Mouse (Mus musculus) hindbrain, embryonic 16.5 days (tissue): Measurements from ENCODE around the gene Macrod2. TPM values are rescaled to one million over a fixed set of nuclear protein-coding genes. Genes with fewer than 3 reads are reported as not detected.
A peak's percentile ranks its signal among the peaks of the same experiment; 100 is the strongest.

ENCODE experiments used
- ATAC-seq: fragments of 200-750 bp; cut with Nextera tagmentation; 2 replicates; pipeline ENCODE4 v1.8.0; 2017; ENCODE audit warnings: moderate TSS enrichment, moderate library complexity
- H3K27ac ChIP-seq: fragments of 300-500 bp; sonication (generic); 2 replicates; pipeline ENCODE4 v1.5.1; 2014; ENCODE audit warnings: low read depth, mild to moderate bottlenecking, control low read depth, low read length, moderate library complexity
- H3K27me3 ChIP-seq: fragments of 300-500 bp; sonication (generic); replicated peaks from 2 replicates; pipeline ENCODE4 v1.6.1; 2014; ENCODE audit warnings: low read length; ENCODE audit not compliant: control insufficient read depth, insufficient read depth
- H3K36me3 ChIP-seq: fragments of 300-500 bp; sonication (generic); 2 replicates; pipeline ENCODE4 v1.6.1; 2014; ENCODE audit warnings: mild to moderate bottlenecking, low read length, moderate library complexity, mixed read lengths; ENCODE audit not compliant: control insufficient read depth, insufficient read depth
- H3K4me1 ChIP-seq: fragments of 300-500 bp; sonication (generic); 2 replicates; pipeline ENCODE4 v1.6.1; 2014; ENCODE audit warnings: low read depth, low read length; ENCODE audit not compliant: control insufficient read depth, insufficient read depth
- H3K4me2 ChIP-seq: fragments of 300-500 bp; sonication (generic); 2 replicates; pipeline ENCODE4 v1.6.1; 2014; ENCODE audit warnings: mild to moderate bottlenecking, low read length, control low read depth, moderate library complexity
- H3K4me3 ChIP-seq: fragments of 300-500 bp; sonication (generic); 2 replicates; pipeline ENCODE4 v1.5.1; 2014; ENCODE audit warnings: mild to moderate bottlenecking, low read length, control low read depth, moderate library complexity
- H3K9ac ChIP-seq: fragments of 300-500 bp; sonication (generic); 2 replicates; pipeline ENCODE4 v1.6.1; 2014; ENCODE audit warnings: low read depth, mild to moderate bottlenecking, control low read depth, low read length, moderate library complexity
- H3K9me3 ChIP-seq: fragments of 300-500 bp; sonication (generic); 2 replicates; pipeline ENCODE4 v1.6.1; 2014; ENCODE audit warnings: mild to moderate bottlenecking, low read length, moderate library complexity; ENCODE audit not compliant: control insufficient read depth
- WGBS: fragments of 180-500 bp; shearing (Covaris S2); extraction: QIAGEN DNeasy Blood & Tissue Kit; methylation state at CpG from one replicate; pipeline ENCODE4 v1.1.7; 2014; 5-methylcytosine and 5-hydroxymethylcytosine counted together
- polyA plus RNA-seq: library from polyadenylated mRNA; unstranded; fragments of >200 nt; fragmentation: Nextera tagmentation; extraction: Ambion mirVana; gene quantifications from 2 replicates; pipeline ENCODE4 v1.2.1, GENCODE M21; 2015

Gene Macrod2
- polyA plus RNA-seq, result 79.2 and 85.4 TPM in 2 replicates

DNA sequence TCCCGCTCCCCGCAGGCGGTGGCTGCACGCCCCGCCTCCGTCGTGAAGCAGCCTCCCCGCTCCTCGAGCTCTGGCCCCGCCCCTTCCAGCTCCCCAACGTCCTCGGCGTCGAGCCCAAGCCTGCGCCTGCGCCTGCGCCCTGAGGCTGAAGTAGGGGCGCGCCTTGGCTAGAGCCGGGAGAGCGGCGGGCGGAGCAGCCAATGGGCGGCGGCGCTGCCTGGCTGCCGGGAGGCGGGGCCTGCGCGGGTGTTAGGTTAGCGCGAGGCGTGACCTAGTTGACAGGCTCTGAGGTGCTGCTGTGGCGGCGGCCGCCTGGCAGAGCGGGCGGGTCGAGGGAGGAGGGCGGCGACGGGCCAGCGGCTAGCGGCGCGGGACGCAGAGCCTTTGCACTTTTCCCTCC is at the start of gene Macrod2:
Macrod2 (plus strand) TSS at position 131 of the 400 bp plus-strand sequence.
- Histone ChIP-seq H3K4me2 (peak within 1 kb of the TSS; percentile 51), H3K9ac (peak within 1 kb of the TSS; percentile 82), H3K36me3 (no peaks in the 10 kb centered on the region), H3K27me3 (no peaks in the 10 kb centered on the region), H3K27ac (peak within 1 kb of the TSS; percentile 78), H3K9me3 (no peaks in the 10 kb centered on the region), H3K4me1 (peaks cover 3% of the 10 kb centered on the region), H3K4me3 (peak within 1 kb of the TSS; percentile 80)
- ATAC-seq, result peak; percentile 99
- WGBS, result under 1% methylated on average over 47 of the region's 47 CpGs

- Histone ChIP-seq H3K4me2 (no peak overlapping the region), H3K36me3 (no peaks in the 10 kb centered on the region), H3K9me3 (no peaks in the 10 kb centered on the region), H3K27me3 (no peaks in the 10 kb centered on the region), H3K27ac (no peak overlapping the region), H3K4me3 (no peak overlapping the region), H3K9ac (no peak overlapping the region), H3K4me1 (no peaks in the 10 kb centered on the region)
- no peak for ATAC-seq
- 60% methylated on average over 2 of the region's 2 CpGs for WGBS
Observed at GRCm38 (mm10) chr2:140359905-140360304, 35.2 kb upstream of the Macrod2 start.

DNA sequence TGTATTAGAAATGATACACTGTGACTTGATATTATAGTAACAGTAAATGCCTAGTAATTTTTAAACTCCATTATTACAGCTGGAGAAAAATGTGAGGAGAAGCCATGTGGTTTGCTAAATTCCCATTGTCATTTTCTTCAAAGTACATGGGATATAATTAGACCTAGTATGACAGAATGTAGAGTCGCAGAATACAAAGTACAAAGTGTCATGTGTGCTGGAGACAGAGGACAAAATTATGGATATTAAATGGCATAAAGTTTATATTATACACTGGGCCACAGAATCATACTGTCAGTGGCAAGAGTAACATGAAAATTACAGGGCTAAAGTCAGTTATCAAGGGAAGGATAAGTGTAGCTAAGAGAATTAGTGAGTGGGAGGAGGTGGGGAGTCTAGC is 30.3 kb upstream of the Macrod2 start:
- Histone ChIP-seq H3K27me3 (no peaks in the 10 kb centered on the region), H3K36me3 (no peaks in the 10 kb centered on the region), H3K9ac (no peak overlapping the region), H3K4me1 (no peaks in the 10 kb centered on the region), H3K27ac (no peak overlapping the region), H3K4me2 (no peak overlapping the region), H3K4me3 (no peak overlapping the region), H3K9me3 (no peaks in the 10 kb centered on the region)
- WGBS, result 78% methylated on average over 1 of the region's 1 CpGs
- ATAC-seq, result no peak

DNA sequence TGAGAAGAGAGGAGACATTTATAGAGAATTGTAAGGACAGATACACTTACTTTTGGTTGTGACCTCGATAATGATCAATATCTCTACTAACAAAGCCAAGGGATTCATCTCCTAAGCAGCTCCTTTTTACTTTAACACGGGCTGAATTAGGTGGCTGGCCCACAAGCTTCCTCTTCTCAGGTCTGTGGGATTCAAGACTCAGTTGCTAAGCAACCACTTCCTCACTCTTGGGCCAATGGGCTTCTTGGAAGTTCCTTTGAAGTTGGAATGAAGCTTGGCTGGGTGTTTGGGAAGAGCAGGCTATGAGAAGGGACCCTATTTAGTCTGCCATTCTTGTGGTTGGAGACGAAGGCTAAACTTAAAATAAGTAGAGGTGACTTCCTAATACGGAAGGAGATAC is 5.6 kb upstream of the Macrod2 start, which contains the start of gene Sel1l2:
Sel1l2 (minus strand) TSS at position 182 of the 400 bp plus-strand sequence.
- Histone ChIP-seq H3K4me2 (no peak within 1 kb of the TSS), H3K9me3 (no peaks in the 10 kb centered on the region), H3K4me1 (no peaks in the 10 kb centered on the region; the same call in 1 of the 2 replicates), H3K27me3 (no peaks in the 10 kb centered on the region), H3K36me3 (no peaks in the 10 kb centered on the region), H3K27ac (no peak within 1 kb of the TSS), H3K4me3 (no peak within 1 kb of the TSS), H3K9ac (no peak within 1 kb of the TSS)
- 40% methylated on average over 4 of the region's 4 CpGs for WGBS
- no peak for ATAC-seq

DNA sequence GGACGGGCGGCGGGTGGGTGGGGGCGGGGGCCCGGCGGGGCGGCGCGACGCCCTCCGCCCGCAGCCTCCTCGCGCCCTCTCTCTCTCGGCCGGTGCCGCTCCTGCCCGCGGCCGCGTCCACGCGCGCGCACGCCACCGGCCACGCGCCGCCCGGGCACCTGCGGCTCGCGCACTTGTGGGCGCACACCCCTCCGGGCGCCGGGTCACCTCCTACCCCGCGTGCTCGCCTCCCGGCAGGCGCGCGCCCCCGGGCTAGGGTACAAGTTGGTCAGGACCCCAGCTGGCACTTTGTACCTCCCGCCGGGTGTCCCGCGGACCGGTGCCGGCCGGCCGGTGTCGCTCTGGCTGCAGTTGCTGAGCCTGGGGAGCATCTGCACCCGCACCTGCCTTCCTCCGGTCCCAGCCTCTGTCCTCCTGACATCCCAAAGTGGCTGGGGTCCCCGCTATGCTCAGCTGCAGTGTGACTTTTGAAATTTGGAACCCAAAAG is 679 bp downstream of the Macrod2 start:
- peak overlapping the region; percentile 80 for H3K4me3 ChIP-seq
- peak; percentile 74 for ATAC-seq
- H3K9ac ChIP-seq, result peak overlapping the region; percentile 82
- H3K36me3 ChIP-seq, result no peaks in the 10 kb centered on the region
- no peaks in the 10 kb centered on the region for H3K27me3 ChIP-seq
- H3K9me3 ChIP-seq, result no peaks in the 10 kb centered on the region
- WGBS, result under 1% methylated on average over 26 of the region's 58 CpGs
- peak overlapping the region; percentile 51 for H3K4me2 ChIP-seq
- peak overlapping the region; percentile 78 for H3K27ac ChIP-seq
- peaks cover 3% of the 10 kb centered on the region for H3K4me1 ChIP-seq

DNA sequence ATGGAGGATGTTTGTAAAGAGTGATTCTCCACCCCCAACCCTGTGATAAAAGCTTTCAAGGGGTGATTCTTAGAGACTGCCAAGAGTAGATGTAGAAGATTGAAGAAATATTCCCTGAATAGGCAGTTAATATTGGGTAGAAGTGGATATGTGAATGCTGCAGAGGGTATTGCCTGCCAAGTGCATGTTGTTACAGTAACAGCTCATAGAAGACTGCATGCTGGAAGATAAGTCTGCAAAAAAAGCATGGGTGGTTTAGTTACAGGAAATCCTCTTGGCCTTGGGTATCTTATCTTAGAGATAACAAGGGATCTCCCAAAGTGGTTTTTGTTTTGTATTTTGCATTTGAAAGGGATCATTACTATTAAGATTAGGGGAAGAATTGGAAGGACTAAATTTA is 30.7 kb downstream of the Macrod2 start:
- Histone ChIP-seq H3K9me3 (no peaks in the 10 kb centered on the region), H3K27me3 (no peaks in the 10 kb centered on the region), H3K4me2 (no peak overlapping the region), H3K4me1 (no peaks in the 10 kb centered on the region), H3K27ac (no peak overlapping the region), H3K36me3 (no peaks in the 10 kb centered on the region), H3K9ac (no peak overlapping the region), H3K4me3 (no peak overlapping the region)
- no peak for ATAC-seq

DNA sequence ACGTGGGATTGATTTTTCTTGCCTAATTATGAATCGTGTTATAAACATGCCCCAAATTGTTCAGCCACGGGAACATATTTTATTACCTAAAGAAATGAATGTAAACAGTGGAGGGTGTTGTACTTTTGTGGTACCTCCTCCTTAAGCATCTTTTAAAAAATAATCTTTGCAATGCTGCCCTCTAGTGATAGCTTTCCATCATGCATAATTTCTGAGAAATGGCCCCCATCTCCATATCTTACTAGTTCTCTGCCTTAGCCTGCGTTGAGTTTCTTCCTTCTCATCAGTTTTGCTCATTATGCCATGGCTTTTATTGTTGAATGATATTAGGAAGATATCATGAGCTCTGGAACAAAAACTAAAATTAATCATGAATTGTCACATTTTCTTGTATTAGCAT is 32.2 kb downstream of the Macrod2 start:
- Histone ChIP-seq H3K4me1 (no peaks in the 10 kb centered on the region), H3K36me3 (no peaks in the 10 kb centered on the region), H3K9ac (no peak overlapping the region), H3K27ac (no peak overlapping the region), H3K9me3 (no peaks in the 10 kb centered on the region), H3K27me3 (no peaks in the 10 kb centered on the region), H3K4me3 (no peak overlapping the region), H3K4me2 (no peak overlapping the region)
- WGBS, result 20% methylated on average over 4 of the region's 4 CpGs
- peak; percentile 37; the same call in 1 of the 2 replicates for ATAC-seq

DNA sequence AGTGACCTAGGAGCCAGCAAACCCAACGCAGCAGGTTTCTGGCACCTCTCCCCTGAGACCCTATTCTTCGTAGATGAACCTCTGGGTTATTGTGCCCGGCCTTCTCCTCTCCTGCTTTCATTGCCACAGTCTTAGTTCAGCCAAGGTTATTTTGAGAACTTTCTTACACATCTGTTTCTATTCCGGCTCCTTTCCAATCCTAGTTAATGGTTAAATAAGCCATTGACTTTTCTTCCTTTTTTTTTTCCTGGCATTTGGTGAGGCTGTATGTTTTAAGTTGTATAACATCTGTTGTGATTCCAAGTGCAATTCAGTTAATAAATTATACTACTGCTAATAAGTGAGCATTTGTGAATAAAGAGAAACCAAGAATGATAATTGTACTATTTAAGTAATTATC is 44.0 kb downstream of the Macrod2 start:
- no peak for ATAC-seq
- Histone ChIP-seq H3K27ac (no peak overlapping the region), H3K4me2 (no peak overlapping the region), H3K9me3 (no peaks in the 10 kb centered on the region), H3K27me3 (no peaks in the 10 kb centered on the region), H3K36me3 (no peaks in the 10 kb centered on the region), H3K4me3 (no peak overlapping the region), H3K4me1 (no peaks in the 10 kb centered on the region), H3K9ac (no peak overlapping the region)
- WGBS, result 76% methylated on average over 4 of the region's 4 CpGs

DNA sequence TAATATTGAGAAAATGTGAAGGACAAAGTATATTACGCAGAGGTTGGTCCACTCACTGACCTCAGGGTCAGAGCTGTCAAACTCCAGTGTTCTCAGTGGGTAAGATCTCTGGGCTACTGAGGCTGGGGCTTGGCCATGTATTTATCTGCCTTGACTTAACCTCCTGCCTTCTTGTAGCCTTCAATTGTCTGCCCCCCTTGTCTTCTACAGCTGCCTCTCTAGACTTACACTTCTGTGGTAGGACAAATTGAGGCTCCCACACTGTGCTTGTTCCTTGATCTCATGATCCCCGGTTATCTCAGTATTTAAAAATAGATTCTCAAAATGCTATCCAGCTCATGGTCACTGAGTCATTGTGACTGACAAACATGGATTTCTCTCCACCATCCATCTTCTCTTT is 53.5 kb downstream of the Macrod2 start:
- WGBS, result 80% methylated on average over 2 of the region's 2 CpGs
- Histone ChIP-seq H3K4me1 (no peaks in the 10 kb centered on the region), H3K27ac (no peak overlapping the region), H3K9me3 (no peaks in the 10 kb centered on the region), H3K27me3 (no peaks in the 10 kb centered on the region), H3K36me3 (no peaks in the 10 kb centered on the region), H3K9ac (no peak overlapping the region), H3K4me3 (no peak overlapping the region), H3K4me2 (no peak overlapping the region)
- no peak for ATAC-seq

DNA sequence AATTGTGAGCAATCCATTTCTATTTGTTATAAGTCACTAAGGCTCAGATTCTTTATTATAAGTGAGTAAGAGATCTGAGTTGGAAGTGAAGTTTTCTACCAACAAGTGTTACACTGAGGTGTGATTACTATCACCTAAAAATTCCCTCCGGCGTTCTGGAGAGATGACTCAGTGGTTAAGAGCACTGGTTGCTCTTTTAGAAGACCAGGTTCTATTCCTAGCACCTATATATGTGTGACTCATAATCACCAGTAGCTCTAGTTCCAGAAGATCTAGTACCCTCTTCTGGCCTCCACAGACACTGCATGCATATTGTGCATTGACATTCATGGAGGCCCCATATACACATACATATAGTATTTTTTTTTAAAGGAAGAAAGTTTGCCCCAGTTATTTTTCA is 80.7 kb downstream of the Macrod2 start:
- Histone ChIP-seq H3K36me3 (no peaks in the 10 kb centered on the region), H3K27me3 (no peaks in the 10 kb centered on the region), H3K4me1 (no peaks in the 10 kb centered on the region), H3K9me3 (no peaks in the 10 kb centered on the region), H3K27ac (no peak overlapping the region), H3K4me3 (no peak overlapping the region), H3K9ac (no peak overlapping the region), H3K4me2 (no peak overlapping the region)
- 98% methylated on average over 2 of the region's 2 CpGs for WGBS
- no peak for ATAC-seq
